Mouse (Mus musculus) megakaryocyte, embryonic 14.5 days (primary cell): ENCODE results near the gene Ltbp2.

Source experiments
- FLI1 ChIP-seq: IDR thresholded peaks from 2 replicates; pipeline ENCODE4 v1.6.1; 2012; ENCODE audit warnings: low read length, inconsistent platforms, mixed read lengths
- GATA1 ChIP-seq: IDR thresholded peaks from 3 replicates; pipeline ENCODE4 v1.6.1; 2012; ENCODE audit warnings: mixed read lengths, low read length, inconsistent platforms, borderline replicate concordance

GRCm38 (mm10) chr12:84831141-84831540 lies 45.2 kb downstream of the Ltbp2 start:
- TF ChIP-seq GATA1 (no peak), FLI1 (no peak)
